Mouse (Mus musculus): ENCODE results near the gene Maml3.
A peak's percentile ranks its signal among the peaks of the same experiment; 100 is the strongest.

The Maml3 gene

DNA sequence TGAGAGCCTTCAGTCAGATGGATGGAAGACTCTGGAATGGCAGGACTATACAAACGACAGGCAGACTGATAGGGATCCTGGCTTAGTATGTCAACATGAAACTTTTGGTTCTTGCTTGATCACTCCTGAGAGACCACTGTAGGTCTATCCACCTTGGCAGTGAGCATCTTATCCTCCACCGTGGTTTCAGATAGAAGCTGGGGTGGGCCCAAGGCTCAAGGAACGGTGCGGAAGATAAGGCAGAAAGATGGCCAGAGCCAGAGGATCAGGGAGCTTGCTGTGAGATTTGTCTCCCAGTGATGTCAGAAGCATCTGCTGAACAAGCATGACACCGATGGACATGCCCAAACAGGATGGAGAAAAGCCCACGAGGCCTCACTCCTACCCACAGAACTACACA lies 362.5 kb downstream of the Maml3 start:
- no peak for DNase-seq (ENCODE audit: low spot score)

DNA sequence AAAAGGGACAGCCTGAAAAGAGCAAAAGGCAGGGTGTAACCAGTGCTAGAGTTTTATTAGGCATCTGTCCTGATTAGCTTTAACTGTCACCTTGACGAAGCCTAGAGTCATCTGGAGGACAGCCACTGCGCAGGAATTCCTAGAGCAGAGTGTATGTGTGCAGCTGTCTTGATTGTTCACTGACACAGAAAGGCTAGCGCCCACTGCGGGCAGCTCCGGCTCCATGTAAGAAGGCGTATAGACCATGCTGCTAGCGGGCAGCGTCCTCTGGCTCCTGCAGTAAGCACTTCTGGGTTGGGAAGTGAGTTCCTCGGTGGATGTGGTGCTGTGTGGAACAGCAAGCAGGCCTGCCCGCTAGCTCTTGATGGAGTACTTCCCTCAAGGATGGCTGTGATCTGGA lies 363.1 kb downstream of the Maml3 start:
- DNase-seq (ENCODE audit: low spot score), result no peak

- DNase-seq (ENCODE audit: low spot score), result no peak
These were observed 365.1 kb downstream of the Maml3 start for GRCm38 (mm10) chr3:51739835-51740112.

DNA sequence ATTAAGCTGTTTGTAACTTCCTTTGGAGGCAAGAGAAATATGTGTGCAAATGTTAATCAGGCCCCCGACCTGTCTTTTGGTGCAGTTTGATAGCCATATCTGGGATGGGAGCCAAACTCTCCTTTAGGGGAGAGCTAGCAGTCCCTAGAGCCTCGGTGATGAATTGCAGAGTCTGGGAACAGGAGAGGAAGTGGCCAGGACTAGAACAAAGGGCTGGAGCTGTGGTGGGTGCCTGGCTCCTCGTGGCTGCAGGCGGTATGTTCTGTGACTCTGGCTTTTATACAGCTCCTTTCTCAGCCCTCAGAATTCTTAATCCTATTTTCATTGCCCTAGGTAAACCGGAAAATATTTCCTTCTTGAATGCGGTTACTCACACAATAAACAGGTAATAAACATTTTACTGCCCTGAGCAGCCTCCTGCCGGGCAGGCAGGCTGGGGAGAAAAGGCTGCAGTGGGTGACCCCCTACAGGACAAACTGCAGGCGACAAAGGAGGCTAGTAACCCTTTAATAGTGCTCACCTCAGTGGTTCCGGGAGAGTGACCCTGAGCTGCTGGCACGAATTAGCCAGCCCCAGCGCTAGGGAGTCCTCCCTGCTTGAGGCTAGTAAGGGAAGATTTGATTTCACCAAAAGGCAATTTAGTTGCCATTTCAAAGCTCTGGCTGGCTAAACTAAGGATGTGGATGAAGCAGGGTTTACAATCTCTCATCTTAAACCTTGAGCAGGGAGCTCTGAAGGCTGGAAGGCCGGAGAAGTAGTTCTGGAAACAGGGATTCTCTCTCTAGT lies 365.6 kb downstream of the Maml3 start:
- DNase-seq (ENCODE audit: low spot score), result no peak

- DNase-seq (ENCODE audit: low spot score), result no peak
These were observed 371.2 kb downstream of the Maml3 start for GRCm38 (mm10) chr3:51733685-51734084.

- no peak for DNase-seq (ENCODE audit: low spot score)
These were observed 372.8 kb downstream of the Maml3 start for GRCm38 (mm10) chr3:51731949-51732636.

- DNase-seq (ENCODE audit: low spot score), result no peak
These were observed 374.2 kb downstream of the Maml3 start for GRCm38 (mm10) chr3:51730662-51731061.

DNA sequence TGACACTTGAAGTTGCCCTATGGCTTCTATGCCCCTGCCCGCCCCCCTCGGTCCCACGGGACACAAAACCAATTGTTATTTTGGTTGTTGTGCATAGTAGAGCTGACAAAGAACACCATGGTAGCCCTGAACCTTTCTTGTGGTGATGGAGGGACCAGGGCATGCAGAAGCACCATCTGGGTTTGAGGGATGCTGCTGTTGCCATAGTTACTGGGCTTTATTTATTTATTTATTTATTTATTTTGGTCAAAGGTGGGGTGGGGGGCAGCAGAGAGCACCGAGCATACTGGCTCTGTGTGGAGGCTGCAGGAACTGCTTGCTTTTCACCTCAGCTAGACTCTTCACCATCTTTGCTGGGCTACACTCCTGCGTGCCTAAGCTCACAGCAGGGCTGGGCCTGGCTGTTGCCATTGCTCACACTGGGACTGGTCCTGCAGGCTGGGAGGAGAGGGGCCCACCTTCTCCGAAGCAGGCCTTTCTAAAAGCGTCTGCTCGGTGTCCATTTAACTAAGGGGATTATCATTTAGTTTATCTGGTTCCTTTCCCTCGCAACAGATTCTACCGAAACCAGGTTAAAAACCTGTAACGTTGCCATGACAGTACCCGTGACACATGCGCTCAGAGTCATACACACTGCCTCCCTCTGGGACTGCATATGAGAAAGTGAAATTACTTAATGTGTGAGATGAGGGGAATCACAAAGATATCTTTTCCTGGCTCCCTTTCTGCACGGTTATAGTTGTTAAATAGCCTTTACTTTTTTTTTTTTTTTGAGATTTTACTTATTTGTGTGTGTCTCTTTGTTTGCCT lies 375.6 kb downstream of the Maml3 start:
- no peak for DNase-seq (ENCODE audit: low spot score)

DNA sequence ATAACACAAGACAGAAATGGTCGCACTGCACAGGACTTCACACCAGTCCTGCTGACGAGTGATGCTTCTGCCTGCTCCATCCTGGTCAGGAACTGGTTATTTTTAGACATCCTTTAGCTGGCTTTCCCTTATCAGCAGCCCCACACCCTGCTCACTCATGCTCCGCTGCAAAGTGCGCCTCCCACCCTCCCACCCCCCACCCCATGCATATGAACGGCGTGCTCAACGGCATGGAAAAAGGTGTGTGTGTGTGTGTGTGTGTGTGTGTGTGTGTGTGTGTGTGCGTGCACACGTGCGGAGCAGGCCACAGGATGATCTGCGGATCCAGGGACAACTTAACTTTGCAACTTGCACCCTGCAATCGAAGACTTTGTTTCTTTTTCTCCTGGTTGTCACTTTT lies 376.4 kb downstream of the Maml3 start:
- DNase-seq (ENCODE audit: low spot score), result no peak

DNA sequence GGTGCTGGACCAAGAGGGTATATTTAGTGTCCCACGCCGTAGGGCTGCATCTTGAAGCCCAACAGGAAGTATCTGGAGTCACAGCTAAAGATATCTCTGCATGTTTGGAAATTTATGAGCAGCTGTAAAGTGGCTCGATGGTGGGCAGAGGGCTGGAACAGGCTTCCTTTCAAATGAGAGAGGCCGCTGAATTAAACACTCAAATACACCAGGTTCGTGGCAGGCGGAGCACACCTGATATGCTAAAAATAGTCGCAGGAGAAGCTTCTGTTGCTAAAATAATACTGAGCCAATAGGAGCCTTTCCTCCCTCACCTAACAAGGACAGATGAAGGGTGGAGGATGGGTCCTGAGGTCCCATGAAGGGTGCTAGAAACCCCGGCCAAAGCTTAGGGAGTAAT lies 376.9 kb downstream of the Maml3 start:
- no peak for DNase-seq (ENCODE audit: low spot score)

DNA sequence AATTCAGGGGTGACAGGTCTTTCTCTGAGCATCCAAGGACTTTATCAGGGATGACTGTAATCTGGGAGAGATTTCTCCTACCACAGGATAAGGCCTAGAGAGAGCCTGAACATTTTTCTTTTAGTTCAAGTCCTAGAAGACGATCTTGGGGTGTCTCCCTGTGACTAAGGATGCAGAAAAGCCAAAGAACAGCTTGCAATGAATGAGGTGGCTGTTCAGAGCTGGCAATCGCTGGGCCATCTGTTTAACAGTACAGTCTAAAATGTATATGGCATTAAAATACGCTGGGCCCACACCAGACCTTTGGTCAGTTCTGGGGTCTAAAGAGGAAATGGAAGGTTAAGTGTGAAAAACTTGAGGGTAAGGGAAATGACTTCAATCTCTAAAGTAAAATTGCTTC lies 377.4 kb downstream of the Maml3 start:
- DNase-seq (ENCODE audit: low spot score), result no peak

- no peak for DNase-seq (ENCODE audit: low spot score)
These were observed 378.6 kb downstream of the Maml3 start for GRCm38 (mm10) chr3:51726257-51726656.

DNA sequence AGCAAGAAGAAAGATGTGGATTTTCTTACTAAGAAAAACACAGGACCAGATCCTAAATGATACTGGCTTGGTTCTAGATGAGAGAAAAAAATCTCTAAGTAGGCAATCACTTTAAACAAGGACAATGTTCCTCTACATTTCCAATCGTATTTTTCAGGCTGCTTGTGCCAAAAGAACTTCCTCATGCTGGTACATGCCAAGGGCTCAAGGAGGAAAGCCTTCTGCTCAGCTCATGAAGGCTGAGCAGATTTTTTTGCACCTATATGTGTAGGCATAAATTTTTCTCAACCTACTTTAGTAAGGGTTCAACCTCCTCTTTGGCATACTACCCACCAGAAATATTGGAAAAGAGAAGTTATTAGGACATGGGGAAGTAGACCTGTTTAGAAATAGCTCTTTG lies 384.9 kb downstream of the Maml3 start:
- DNase-seq (ENCODE audit: low spot score), result no peak

DNA sequence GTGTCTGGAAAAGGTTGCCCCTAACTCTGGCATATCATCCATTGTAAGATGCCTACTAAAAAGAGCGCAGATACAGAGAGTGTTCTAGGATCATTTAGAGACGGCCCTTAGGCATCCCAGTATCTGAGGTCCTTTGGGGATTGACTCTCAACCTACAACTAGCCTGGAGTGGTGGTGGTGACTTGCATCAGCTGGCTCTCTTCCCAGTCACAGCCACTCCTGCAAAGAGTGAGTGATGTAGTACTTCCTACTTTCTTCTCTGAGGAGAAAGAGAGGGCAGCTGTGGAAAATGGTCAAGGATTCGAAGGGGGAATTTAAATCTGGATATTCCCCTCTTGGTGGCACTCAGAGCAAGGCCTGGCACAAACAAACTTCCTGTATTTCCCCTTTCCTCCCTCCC lies 385.5 kb downstream of the Maml3 start:
- DNase-seq (ENCODE audit: low spot score), result peak; percentile 72

DNA sequence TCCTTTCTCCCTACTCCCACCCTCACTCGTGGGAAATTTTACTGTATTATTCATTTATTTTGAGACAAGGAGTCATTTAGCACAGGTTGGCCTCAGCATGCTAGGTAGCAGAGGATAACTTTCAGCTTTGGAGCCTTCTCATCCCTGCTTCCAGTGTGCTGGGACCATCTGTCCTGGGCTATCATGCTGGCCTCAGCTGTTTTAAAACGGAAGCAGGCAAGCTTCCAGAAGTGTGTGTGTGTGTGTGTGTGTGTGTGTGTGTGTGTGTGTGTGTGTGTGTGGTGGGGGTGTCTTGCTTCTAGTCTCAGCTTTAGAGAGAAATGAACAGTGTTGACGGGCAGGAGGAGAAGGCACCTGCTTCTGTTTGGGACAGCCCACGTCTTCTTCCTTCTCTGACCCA lies 387.0 kb downstream of the Maml3 start:
- DNase-seq (ENCODE audit: low spot score), result no peak

- peak; percentile 40 for DNase-seq (ENCODE audit: low spot score)
These were observed 387.4 kb downstream of the Maml3 start for GRCm38 (mm10) chr3:51717455-51717854.

- no peak for DNase-seq (ENCODE audit: low spot score)
These were observed 390.4 kb downstream of the Maml3 start for GRCm38 (mm10) chr3:51714469-51714868.

DNA sequence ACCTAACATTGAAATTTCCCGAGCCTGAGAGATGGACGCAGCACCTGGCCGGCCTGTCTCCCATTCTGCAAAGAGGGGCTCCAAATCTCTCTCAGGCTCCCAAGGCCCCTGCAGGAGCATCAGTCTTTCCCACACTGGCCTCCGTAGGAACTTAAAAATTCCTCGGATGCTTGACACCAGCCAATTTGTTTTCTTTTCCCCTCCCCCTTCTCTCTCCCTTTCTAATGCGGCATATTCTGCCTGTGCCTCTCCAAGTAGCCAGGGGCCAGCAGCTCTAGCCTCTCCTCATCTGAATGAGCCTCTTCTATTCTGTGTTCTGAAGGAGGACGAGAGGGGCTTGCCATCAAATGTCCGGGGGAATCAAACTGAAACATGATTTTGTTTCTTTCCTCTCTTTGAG lies 391.6 kb downstream of the Maml3 start:
- DNase-seq (ENCODE audit: low spot score), result no peak

DNA sequence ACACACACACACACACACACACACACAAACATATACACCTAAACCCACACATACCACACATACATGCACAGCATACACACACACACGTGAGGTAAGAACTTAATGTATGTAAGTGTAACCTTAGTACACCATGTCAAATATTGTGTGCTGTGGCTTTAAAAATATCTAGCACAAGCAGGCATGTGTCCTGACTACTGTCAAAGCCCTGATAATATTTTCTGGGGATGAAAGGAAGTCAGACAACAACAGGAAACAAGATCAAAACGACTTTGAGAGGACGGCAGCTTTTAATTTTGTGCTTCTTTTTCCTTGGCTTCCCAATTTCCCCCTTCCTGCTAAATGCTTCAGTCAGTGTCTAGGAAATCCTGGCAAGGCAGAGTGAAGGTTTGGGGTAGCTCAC lies 392.5 kb downstream of the Maml3 start:
- no peak for DNase-seq (ENCODE audit: low spot score)

DNA sequence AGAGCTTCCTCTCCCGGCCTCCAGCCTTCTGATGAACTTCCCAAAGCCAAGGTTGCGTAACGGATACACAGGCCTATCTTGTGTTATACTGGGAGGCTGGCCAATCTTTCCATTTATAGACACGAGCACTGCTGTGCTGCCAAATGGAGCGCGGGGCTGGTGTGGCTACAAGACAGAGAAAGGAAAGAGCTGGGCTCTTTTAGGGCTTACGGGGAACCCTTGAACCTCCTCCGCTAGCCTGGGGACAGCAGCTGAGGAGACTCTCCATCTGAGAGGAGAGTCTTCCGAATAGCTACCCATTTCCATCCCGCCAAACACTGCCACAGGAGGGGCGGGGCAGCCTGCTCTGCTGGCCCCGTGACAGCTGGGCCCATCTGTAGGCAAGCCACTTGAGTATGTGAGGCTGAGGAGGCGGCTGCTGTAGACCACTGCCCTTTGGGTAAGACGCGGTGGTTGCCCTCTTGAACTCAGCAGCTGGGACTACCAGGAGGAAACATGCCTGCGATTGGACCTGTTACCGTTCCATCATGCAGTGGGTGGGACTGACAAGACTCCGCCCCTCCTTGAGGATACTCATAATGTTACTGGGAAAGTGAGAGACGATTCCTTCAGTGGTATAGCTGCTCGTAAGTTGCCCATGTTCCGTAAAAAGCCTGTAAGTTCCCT lies 396.0 kb downstream of the Maml3 start:
- peak; percentile 100 for DNase-seq (ENCODE audit: low spot score)

GRCm38 (mm10) chr3:51708375-51708745 lies 396.5 kb downstream of the Maml3 start:
- DNase-seq (ENCODE audit: low spot score), result no peak

- no peak for DNase-seq (ENCODE audit: low spot score)
These were observed 399.7 kb downstream of the Maml3 start for GRCm38 (mm10) chr3:51705220-51705619.

- DNase-seq (ENCODE audit: low spot score), result no peak
These were observed 401.4 kb downstream of the Maml3 start for GRCm38 (mm10) chr3:51703478-51703877.
